Mouse (Mus musculus) hindbrain, embryonic 13.5 days (tissue): ENCODE measurements around the gene Gm20721. TPM values are rescaled to one million over a fixed set of nuclear protein-coding genes. Genes with fewer than 3 reads are reported as not detected.

Source experiments
- ATAC-seq: fragments of 200-750 bp; cut with Nextera tagmentation; 2 replicates; pipeline ENCODE4 v1.8.0; 2017; ENCODE audit warnings: moderate TSS enrichment; ENCODE audit not compliant: low FRiP score
- H3K27ac ChIP-seq: fragments of 300-500 bp; sonication (generic); 2 replicates; pipeline ENCODE4 v1.5.1; 2015; ENCODE audit warnings: inconsistent platforms, mild to moderate bottlenecking, moderate library complexity
- H3K27me3 ChIP-seq: fragments of 300-500 bp; sonication (generic); 2 replicates; pipeline ENCODE4 v1.6.1; 2015; ENCODE audit warnings: mild to moderate bottlenecking, inconsistent platforms
- H3K36me3 ChIP-seq: fragments of 300-500 bp; sonication (generic); 2 replicates; pipeline ENCODE4 v1.6.1; 2015; ENCODE audit warnings: mild to moderate bottlenecking, inconsistent platforms
- H3K4me1 ChIP-seq: fragments of 300-500 bp; sonication (generic); replicated peaks from 2 replicates; pipeline ENCODE4 v1.6.1; 2015; ENCODE audit warnings: inconsistent platforms
- H3K4me2 ChIP-seq: fragments of 300-500 bp; sonication (generic); 2 replicates; pipeline ENCODE4 v1.6.1; 2015; ENCODE audit warnings: inconsistent platforms, mild to moderate bottlenecking, moderate library complexity
- H3K4me3 ChIP-seq: fragments of 300-500 bp; sonication (generic); 2 replicates; pipeline ENCODE4 v1.5.1; 2015; ENCODE audit warnings: mild to moderate bottlenecking, inconsistent platforms
- H3K9ac ChIP-seq: fragments of 300-500 bp; sonication (generic); 2 replicates; pipeline ENCODE4 v1.6.1; 2015; ENCODE audit warnings: mild to moderate bottlenecking, inconsistent platforms
- H3K9me3 ChIP-seq: fragments of 300-500 bp; sonication (generic); 2 replicates; pipeline ENCODE4 v1.6.1; 2016; ENCODE audit warnings: inconsistent platforms
- WGBS: fragments of 180-500 bp; shearing (Covaris S2); methylation state at CpG from one replicate; pipeline ENCODE4 v1.1.7; 2015; 5-methylcytosine and 5-hydroxymethylcytosine counted together
- polyA plus RNA-seq: library from polyadenylated mRNA; unstranded; fragments of >200 nt; fragmentation: Nextera tagmentation; extraction: Ambion mirVana; gene quantifications from 2 replicates; pipeline ENCODE4 v1.2.1, GENCODE M21; 2015

Gene Gm20721
- polyA plus RNA-seq, 1 experiment from 2014 or later = 13.1 TPM

DNA sequence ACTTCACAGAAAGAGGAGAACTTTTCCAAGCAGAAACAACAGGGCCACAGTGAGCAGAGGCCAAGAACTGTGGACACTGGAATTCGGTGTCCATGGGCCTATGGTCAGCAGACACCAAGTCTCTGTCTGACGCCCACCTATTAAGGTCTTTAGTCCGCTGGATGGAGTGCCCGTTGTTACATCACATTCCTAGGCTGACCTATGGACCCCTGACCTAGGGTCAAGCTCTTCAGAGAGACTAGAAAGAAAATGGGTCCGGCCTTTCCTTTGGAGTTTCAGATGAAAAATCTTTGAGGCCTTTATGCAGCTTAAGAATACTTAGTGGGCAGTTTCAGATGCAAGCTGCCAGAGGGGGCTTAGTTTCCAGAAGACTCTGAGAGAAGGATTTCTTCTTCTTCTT lies 40.9 kb downstream of the Gm20721 start:
- H3K36me3 ChIP-seq = no peaks in the 10 kb centered on the region
- WGBS = 3% methylated on average over 5 of the region's 5 CpGs
- H3K27ac ChIP-seq = no peak overlapping the region
- no peaks in the 10 kb centered on the region for H3K9me3 ChIP-seq
- H3K9ac ChIP-seq = no peak overlapping the region
- H3K4me1 ChIP-seq = no peaks in the 10 kb centered on the region
- no peak overlapping the region for H3K4me2 ChIP-seq
- peaks cover 5% of the 10 kb centered on the region for H3K27me3 ChIP-seq
- no peak for ATAC-seq
- H3K4me3 ChIP-seq = no peak overlapping the region

- H3K27me3 ChIP-seq = peaks cover 37% of the 10 kb centered on the region
- H3K27ac ChIP-seq = no peak overlapping the region
- H3K4me3 ChIP-seq = no peak overlapping the region
- peaks cover 13% of the 10 kb centered on the region for H3K36me3 ChIP-seq
- ATAC-seq = no peak
- H3K9ac ChIP-seq = no peak overlapping the region
- H3K4me2 ChIP-seq = no peak overlapping the region
- H3K4me1 ChIP-seq = peaks cover 25% of the 10 kb centered on the region
- H3K9me3 ChIP-seq = peaks cover 29% of the 10 kb centered on the region
- 40% methylated on average over 6 of the region's 6 CpGs for WGBS
These were observed 44.0 kb downstream of the Gm20721 start for GRCm38 (mm10) chr2:174302526-174302925.

GRCm38 (mm10) chr2:174300666-174301065 lies 45.8 kb downstream of the Gm20721 start:
- H3K4me2 ChIP-seq = peak overlapping the region; percentile 55
- H3K27me3 ChIP-seq = peaks cover 48% of the 10 kb centered on the region
- no peak for ATAC-seq
- H3K4me3 ChIP-seq = peak overlapping the region; percentile 33
- H3K4me1 ChIP-seq = peaks cover 38% of the 10 kb centered on the region
- H3K27ac ChIP-seq = no peak overlapping the region
- peaks cover 13% of the 10 kb centered on the region for H3K36me3 ChIP-seq
- 54% methylated on average over 22 of the region's 22 CpGs for WGBS
- no peak overlapping the region for H3K9ac ChIP-seq
- peaks cover 46% of the 10 kb centered on the region for H3K9me3 ChIP-seq

DNA sequence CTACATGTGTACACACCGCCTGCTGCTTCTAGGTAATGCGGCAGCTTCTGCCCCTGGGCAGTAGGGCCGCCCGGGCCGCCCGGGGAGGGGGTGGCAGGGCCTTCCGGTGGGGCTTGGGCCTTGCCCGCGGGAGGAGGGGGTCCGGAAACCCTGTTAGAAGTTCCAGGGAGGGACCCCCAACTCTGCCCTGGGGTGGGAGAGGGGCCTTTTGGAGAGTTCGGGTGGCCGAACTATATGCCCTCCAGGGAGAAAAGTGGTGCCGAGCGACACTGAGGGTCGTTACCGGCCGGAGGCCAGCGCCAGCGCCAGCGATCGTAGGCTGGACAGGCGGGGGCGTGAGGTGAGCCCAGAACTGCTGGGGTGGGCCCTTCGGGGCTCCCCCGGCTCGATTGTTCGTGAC lies 46.3 kb downstream of the Gm20721 start:
- peak overlapping the region; percentile 33 for H3K4me3 ChIP-seq
- peaks cover 50% of the 10 kb centered on the region for H3K9me3 ChIP-seq
- peak overlapping the region; percentile 39; the same call in 1 of the 2 replicates for H3K9ac ChIP-seq
- WGBS = 63% methylated on average over 27 of the region's 27 CpGs
- H3K27me3 ChIP-seq = peaks cover 48% of the 10 kb centered on the region
- H3K4me1 ChIP-seq = peaks cover 38% of the 10 kb centered on the region
- no peak for ATAC-seq
- peak overlapping the region; percentile 55 for H3K4me2 ChIP-seq
- peaks cover 13% of the 10 kb centered on the region for H3K36me3 ChIP-seq
- no peak overlapping the region for H3K27ac ChIP-seq

DNA sequence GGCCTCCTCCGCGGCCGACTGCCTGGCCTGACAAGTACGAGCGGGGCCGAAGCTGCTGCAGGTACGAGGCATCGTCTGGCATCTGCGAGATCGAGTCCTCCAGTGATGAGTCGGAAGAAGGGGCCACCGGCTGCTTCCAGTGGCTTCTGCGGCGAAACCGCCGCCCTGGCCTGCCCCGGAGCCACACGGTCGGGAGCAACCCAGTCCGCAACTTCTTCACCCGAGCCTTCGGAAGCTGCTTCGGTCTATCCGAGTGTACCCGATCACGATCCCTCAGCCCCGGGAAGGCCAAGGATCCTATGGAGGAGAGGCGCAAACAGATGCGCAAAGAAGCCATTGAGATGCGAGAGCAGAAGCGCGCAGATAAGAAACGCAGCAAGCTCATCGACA lies 46.7 kb downstream of the Gm20721 start:
- Histone ChIP-seq H3K36me3 (peaks cover 13% of the 10 kb centered on the region), H3K27me3 (peaks cover 48% of the 10 kb centered on the region), H3K4me2 (peak overlapping the region; percentile 55), H3K27ac (no peak overlapping the region), H3K4me1 (peaks cover 38% of the 10 kb centered on the region), H3K9me3 (peaks cover 55% of the 10 kb centered on the region), H3K4me3 (peak overlapping the region; percentile 33), H3K9ac (peak overlapping the region; percentile 39)
- 55% methylated on average over 34 of the region's 34 CpGs for WGBS
- no peak for ATAC-seq

DNA sequence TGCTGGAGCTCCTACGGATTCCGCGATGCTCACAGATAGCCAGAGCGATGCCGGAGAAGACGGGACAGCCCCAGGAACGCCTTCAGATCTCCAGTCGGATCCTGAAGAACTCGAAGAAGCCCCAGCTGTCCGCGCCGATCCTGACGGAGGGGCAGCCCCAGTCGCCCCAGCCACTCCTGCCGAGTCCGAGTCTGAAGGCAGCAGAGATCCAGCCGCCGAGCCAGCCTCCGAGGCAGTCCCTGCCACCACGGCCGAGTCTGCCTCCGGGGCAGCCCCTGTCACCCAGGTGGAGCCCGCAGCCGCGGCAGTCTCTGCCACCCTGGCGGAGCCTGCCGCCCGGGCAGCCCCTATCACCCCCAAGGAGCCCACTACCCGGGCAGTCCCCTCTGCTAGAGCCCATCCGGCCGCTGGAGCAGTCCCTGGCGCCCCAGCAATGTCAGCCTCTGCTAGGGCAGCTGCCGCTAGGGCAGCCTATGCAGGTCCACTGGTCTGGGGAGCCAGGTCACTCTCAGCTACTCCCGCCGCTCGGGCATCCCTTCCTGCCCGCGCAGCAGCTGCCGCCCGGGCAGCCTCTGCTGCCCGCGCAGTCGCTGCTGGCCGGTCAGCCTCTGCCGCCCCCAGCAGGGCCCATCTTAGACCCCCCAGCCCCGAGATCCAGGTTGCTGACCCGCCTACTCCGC lies 47.3 kb downstream of the Gm20721 start:
- Histone ChIP-seq H3K4me2 (peak overlapping the region; percentile 55), H3K27ac (no peak overlapping the region), H3K4me3 (peak overlapping the region; percentile 33), H3K9me3 (peaks cover 59% of the 10 kb centered on the region), H3K4me1 (peaks cover 38% of the 10 kb centered on the region), H3K27me3 (peaks cover 48% of the 10 kb centered on the region), H3K36me3 (peaks cover 13% of the 10 kb centered on the region), H3K9ac (peak overlapping the region; percentile 39)
- WGBS = 63% methylated on average over 48 of the region's 48 CpGs
- ATAC-seq = no peak

DNA sequence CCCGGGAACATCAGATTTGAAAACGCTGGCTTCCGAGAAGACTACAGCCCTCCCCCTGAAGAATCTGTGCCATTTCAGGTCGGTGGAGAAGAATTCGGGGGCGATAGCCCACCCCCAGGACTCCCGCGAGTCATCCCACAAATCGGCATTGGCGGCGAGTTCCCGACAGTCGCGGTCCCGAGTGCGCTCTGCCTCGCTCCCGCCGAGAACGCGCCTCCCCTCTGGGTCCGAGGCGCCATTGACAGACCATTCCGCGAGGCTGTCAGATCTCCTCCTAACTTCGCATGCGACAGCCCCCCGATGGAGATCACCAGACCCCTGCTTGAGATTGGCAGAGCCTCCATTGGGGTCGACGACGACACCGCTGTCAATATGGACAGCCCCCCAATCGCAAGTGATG lies 48.0 kb downstream of the Gm20721 start:
- H3K36me3 ChIP-seq = peaks cover 13% of the 10 kb centered on the region

DNA sequence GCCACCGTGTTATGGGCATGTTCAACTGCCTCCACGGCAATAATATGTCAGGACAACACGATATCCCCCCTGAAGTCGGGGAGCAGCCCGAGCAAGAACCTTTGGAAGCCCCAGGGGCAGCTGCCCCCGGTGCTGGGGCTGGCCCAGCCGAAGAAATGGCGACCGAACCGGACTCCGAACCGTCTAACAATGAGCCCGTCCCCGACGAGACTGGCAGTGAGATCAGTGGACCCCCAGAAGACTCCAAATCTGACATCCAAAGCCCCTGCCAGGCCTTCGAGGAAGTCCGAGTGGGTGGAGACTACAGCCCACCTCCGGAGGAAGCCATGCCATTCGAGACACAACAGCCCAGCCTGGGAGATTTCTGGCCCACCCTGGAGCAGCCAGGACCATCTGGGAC lies 48.7 kb downstream of the Gm20721 start:
- H3K36me3 ChIP-seq = peaks cover 13% of the 10 kb centered on the region
- H3K9ac ChIP-seq = no peak overlapping the region
- H3K4me1 ChIP-seq = peaks cover 46% of the 10 kb centered on the region
- peak overlapping the region; percentile 33; the same call in 1 of the 2 replicates for H3K4me3 ChIP-seq
- peak overlapping the region; percentile 55 for H3K4me2 ChIP-seq
- H3K27me3 ChIP-seq = peaks cover 48% of the 10 kb centered on the region
- no peak overlapping the region for H3K27ac ChIP-seq
- 66% methylated on average over 19 of the region's 19 CpGs for whole genome bisulfite sequencing
- peaks cover 59% of the 10 kb centered on the region for H3K9me3 ChIP-seq
- no peak for ATAC-seq

More for the DNA sequence above, 48.0 kb downstream of the Gm20721 start:
- Histone ChIP-seq H3K4me1 (peaks cover 40% of the 10 kb centered on the region), H3K9ac (no peak overlapping the region), H3K4me3 (peak overlapping the region; percentile 33), H3K27ac (no peak overlapping the region), H3K27me3 (peaks cover 48% of the 10 kb centered on the region), H3K4me2 (peak overlapping the region; percentile 55), H3K9me3 (peaks cover 59% of the 10 kb centered on the region)
- ATAC-seq = no peak
- 43% methylated on average over 33 of the region's 33 CpGs for WGBS

DNA sequence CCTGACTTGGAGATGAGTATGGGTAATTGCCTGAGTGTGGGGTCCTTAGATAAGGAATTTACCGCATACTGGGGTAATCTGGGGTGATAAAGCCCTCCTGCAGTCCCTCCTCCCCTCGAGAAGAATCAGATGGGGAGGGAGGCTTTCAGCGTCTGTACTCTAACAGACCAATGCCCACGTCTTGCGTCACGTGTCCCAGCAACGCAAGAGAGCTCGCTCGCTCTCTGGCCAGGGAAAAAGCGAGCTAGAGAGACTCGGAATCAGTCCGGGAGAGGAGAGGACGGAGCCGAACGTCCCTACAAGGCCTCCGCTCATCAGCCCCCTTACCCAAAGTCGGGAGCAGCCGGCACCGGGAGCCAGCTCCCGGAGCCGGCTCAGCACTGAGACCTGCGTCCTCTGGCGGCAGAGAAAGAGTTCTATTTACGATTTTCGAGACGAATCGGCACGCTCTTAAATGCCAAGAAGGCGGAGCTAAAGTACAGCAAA lies 49.4 kb downstream of the Gm20721 start:
- Histone ChIP-seq H3K4me1 (peaks cover 53% of the 10 kb centered on the region), H3K4me3 (peak overlapping the region; percentile 11; the same call in 1 of the 2 replicates), H3K27ac (no peak overlapping the region), H3K4me2 (peak overlapping the region; percentile 63), H3K9ac (no peak overlapping the region), H3K27me3 (peaks cover 48% of the 10 kb centered on the region), H3K36me3 (peaks cover 13% of the 10 kb centered on the region), H3K9me3 (peaks cover 59% of the 10 kb centered on the region)
- ATAC-seq = no peak
- WGBS = 52% methylated on average over 29 of the region's 29 CpGs

DNA sequence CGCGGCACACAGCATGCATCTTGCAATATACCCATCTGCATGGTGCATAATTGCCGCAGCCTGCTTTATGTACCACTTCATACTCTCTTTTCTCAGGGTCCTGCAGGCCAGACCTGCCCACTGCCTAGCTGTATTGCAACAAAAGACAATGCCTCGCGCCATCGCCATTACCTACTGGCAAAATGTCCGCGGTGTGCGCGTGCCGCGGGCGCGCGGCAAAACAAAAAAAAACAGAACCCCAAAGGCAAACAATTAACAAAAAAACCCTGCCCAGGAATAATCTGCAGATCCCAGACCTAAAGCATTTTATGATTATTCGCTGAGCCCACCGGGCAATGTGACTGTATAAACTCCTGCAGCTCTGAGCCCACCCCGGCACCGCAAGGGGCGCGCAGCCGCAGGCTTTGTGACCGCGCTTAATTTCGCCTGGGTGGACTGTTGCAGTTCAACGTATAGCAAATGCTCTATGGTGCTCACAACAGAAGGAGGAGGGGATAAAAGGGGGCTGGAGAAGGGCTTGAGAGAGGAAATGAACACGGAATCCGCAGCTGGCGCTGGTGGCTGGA lies 50.5 kb downstream of the Gm20721 start:
- Histone ChIP-seq H3K27ac (0 out of 2 replicates have a peak overlapping the region, but pooled peaks have one; percentile 23), H3K4me1 (peaks cover 64% of the 10 kb centered on the region), H3K9ac (peak overlapping the region; percentile 15; the same call in 1 of the 2 replicates), H3K4me3 (peak overlapping the region; percentile 64), H3K36me3 (peaks cover 13% of the 10 kb centered on the region), H3K4me2 (peak overlapping the region; percentile 63), H3K27me3 (peaks cover 46% of the 10 kb centered on the region), H3K9me3 (peaks cover 59% of the 10 kb centered on the region)
- no peak for ATAC-seq
- WGBS = 56% methylated on average over 29 of the region's 29 CpGs

GRCm38 (mm10) chr2:174295175-174295899 lies 51.2 kb downstream of the Gm20721 start:
- Histone ChIP-seq H3K27ac (peak overlapping the region; percentile 90), H3K4me2 (peak overlapping the region; percentile 63), H3K9ac (peak overlapping the region; percentile 84), H3K4me3 (peak overlapping the region; percentile 64), H3K9me3 (peaks cover 58% of the 10 kb centered on the region), H3K27me3 (peaks cover 39% of the 10 kb centered on the region), H3K4me1 (peaks cover 69% of the 10 kb centered on the region), H3K36me3 (peaks cover 12% of the 10 kb centered on the region)
- ATAC-seq = peak; percentile 89
- WGBS = 47% methylated on average over 36 of the region's 36 CpGs

GRCm38 (mm10) chr2:174294457-174294856 lies 52.1 kb downstream of the Gm20721 start:
- Histone ChIP-seq H3K9me3 (peaks cover 49% of the 10 kb centered on the region), H3K4me2 (peak overlapping the region; percentile 63), H3K36me3 (peaks cover 7% of the 10 kb centered on the region; the same call in 1 of the 2 replicates), H3K4me1 (peaks cover 69% of the 10 kb centered on the region), H3K9ac (peak overlapping the region; percentile 84), H3K27me3 (peaks cover 35% of the 10 kb centered on the region), H3K27ac (peak overlapping the region; percentile 90), H3K4me3 (peak overlapping the region; percentile 64)
- WGBS = 45% methylated on average over 8 of the region's 8 CpGs
- ATAC-seq = no peak
